Mouse (Mus musculus): ENCODE results near the gene Slc28a1.

The Slc28a1 gene

DNA sequence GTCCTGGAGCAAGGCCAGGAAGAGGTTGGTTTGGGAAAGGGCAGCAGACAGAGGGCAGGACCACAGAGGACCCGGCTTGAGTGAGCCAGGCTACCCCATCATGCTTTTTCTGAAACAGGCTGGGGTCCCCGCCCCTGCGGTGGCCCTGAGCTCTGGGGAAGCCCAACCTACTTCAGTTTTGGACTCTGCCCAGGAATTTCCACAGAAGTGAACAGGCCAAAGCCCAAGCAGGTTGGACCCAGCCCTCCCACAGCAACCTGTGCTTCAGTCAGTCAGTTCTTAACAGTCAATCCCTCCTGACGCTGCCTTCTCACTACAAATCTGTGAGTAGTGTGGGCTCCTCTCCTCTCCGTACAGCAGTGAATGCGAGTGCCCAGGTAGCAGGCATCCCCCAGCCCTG is at the start of gene Slc28a1:
Gene Slc28a1 (plus strand): TSS at position 245 of the 400 bp plus-strand sequence.
- DNase-seq (ENCODE audit: extremely low spot score, low read depth, low spot score) = no peak

GRCm38 (mm10) chr7:81066714-81067113 is 47.9 kb upstream of the Slc28a1 start:
- DNase-seq (ENCODE audit: extremely low spot score, low read depth, low spot score) = no peak

DNA sequence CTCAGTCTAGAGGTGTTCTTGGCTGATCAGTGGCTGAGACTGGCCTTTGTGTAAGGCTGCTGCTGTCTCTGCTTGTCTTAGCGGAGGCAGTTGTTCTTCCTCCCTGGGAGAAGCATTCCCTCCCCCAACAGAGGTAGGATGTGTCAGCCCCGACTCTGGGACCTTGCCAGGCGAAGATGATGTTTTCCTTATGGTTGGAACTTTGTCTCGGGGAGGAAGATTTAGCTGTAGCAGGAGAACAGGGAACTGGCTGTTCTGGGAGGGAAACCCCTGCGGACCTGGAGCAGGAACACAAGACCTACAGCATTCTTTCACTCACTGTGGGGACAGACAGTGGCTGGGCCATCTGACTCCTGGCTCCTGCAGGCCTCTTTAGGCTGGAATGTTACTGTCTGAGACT is 42.1 kb upstream of the Slc28a1 start:
- DNase-seq (ENCODE audit: extremely low spot score, low read depth, low spot score) = no peak

DNA sequence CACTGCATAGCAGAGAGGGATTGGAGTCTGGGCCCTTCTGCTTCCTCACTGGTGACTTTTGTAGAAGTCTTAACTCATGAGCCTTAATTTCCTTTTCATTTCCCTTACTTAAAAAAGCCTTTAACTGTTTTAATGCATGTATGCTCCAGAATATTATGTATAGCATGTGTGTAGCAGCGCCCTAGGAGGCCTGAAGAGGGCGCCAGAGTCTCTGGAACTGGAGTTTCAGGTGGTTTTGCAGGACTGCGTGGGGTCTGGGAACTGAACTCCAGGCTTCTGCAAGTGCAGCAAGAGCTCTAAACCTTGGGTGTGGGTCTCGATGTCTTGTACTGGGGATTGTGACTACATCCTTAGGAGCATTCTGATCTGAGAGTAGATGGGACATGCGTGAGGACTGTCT is 41.3 kb upstream of the Slc28a1 start:
- DNase-seq (ENCODE audit: extremely low spot score, low read depth, low spot score) = no peak

DNA sequence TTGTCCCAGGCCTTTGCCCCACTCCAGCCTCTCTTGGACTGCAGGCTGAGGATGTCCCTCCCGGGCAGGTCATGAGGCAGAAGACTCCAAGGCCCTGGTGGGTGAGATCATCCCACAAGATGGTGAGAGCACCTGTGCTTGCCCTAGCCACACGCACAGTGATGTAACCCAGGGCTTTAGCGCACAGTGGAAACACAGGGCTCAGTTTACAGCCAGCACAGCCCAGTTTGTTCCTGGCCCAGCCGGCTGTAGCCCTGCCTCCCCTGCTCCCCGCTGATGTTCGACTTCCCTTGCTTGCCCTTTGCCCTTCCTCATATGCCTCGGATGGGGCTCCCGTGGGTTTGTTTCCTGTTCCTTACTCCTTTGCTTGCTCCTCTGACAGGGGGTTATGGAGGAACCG is 40.1 kb upstream of the Slc28a1 start:
- no peak for DNase-seq (ENCODE audit: extremely low spot score, low read depth, low spot score)

- DNase-seq (ENCODE audit: extremely low spot score, low read depth, low spot score) = no peak
These were observed 39.3 kb upstream of the Slc28a1 start for GRCm38 (mm10) chr7:81075299-81075698.

DNA sequence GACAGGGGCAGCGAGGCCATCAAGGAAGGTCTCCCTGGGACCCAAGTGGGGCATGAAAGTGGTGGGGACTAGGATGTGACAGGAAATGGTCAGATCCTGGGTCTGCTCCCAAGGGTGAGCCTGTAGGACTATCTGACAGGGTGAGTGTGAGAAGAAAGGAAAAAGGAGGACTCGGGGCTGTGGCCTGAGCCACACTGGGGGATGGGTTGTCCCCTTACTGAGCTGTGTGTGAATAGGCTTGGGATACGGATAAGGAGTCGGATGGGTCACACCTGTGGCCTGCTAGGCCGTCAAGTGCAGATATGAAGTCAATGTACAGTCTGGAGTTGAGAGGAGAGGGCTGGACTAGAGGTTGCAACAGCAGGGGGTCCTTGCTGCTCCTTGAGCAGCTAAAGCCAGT is 38.9 kb upstream of the Slc28a1 start:
- DNase-seq (ENCODE audit: extremely low spot score, low read depth, low spot score) = no peak

DNA sequence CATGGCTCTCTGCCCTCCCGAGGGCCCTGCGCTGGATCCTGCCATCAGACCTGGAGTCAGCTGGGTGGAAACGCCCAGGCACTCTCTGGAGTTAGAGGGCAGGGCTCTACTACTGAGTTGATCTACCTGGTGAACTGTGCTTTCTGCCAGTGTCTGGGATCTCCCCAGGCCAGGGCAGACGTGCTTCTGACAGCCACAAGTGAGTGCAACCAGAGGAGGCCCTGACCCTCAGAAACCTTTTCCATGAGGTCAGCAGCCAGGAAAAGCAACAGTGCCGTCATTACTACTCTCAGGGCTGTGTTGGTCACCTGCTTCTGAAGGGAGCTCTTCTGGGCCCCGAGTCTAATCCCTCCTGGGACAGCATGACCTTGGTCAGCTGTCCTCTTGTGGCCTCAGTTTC is 37.6 kb upstream of the Slc28a1 start:
- DNase-seq (ENCODE audit: extremely low spot score, low read depth, low spot score) = no peak

DNA sequence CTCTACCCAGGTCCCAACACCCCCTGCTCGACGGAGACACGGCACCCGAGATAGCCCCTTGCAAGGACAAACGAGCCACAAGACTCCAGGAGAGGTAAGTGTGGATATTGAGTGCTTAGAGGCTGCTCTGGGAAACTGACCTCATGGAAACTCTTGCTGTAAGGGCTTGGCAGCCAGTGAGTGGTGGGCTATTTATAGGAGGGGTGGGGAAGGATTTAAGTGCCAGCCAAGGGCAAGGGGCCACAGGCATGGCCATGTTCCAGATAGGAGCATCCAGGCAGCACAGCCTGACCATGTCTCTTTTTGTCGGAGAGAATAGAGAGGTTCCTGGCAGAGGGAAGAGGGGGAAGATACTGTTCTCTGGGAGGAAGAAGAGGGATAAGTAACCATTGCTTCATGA is 35.9 kb upstream of the Slc28a1 start:
- DNase-seq (ENCODE audit: extremely low spot score, low read depth, low spot score) = no peak

DNA sequence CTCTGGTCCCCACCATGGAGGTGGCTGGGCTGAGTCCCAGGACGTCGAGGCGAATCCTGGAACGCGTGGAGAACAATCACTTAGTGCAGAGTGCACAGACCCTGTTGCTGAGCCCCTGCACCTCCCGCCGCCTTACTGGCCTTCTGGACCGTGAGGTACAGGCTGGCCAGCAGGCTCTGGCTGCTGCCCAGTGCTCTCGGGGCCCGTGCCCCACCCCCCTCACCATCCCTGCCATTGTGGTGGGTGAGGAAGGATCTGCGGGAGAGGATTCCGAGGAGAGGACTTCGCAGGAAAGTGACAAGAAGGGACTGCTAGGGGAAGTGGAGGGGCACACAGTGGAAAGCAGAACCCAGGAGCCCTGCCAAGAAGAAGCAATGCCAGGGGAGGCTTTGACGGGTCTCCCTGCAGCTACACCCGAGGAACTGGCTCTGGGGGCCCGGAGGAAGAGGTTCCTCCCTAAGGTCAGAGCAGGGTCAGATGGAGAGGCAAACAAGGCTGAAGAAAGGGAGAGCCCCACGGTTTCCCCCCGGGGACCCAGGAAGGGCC is 21.1 kb upstream of the Slc28a1 start:
- DNase-seq (ENCODE audit: extremely low spot score, low read depth, low spot score) = no peak

DNA sequence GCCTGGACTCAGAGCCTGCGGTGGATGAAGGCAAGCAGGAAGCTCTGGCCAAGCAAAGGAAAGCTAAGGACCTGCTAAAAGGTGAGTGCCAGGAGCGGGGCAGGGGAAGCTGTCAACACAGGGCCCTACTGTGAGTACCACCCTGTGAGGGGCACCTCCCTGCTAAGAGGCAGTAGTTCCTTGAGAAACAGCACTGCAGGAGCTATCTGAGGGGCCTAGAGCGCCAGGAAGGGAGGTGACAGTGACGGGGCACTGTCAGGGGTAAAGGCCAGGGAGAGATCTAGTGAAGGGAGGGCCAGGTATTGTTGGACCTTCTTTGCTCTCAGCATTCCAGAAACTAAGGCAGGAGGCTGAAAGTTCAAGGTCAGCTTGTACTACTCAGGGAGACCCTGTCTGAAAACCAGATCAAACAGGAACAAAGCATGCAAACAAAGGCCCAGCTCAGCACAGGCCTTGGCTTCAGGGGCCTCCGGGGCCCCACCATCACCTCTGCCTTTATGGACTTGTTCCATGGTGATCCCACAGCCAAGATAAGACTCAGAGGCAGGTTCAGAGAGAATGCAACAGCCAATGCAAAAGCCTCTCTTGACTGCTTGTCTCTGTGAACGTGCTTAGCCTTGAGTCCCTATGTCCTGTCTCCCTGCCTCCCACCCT is 20.4 kb upstream of the Slc28a1 start:
- DNase-seq (ENCODE audit: extremely low spot score, low read depth, low spot score) = no peak

DNA sequence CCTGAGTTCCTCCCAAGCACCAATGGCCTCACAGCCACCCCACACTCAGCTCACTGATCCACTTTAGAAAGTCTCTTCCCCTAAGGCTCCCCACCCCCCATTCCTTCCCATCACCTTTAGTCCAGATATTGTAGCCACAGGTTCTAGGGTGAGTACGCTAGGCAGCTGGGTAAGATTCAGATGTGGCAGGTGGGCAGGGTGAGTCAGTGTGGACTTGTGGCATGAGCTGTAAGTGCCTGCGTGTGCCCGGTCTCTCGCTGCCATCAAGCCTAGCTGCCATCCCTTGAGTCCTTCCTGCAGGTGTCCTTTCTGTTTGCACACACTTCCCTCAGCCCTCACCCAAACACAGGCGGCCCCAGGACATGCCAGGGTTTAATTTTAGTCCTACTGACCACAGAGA is 14.3 kb upstream of the Slc28a1 start:
- no peak for DNase-seq (ENCODE audit: extremely low spot score, low read depth, low spot score)

- no peak for DNase-seq (ENCODE audit: extremely low spot score, low read depth, low spot score)
These were observed 11.7 kb upstream of the Slc28a1 start for GRCm38 (mm10) chr7:81102854-81103253.

DNA sequence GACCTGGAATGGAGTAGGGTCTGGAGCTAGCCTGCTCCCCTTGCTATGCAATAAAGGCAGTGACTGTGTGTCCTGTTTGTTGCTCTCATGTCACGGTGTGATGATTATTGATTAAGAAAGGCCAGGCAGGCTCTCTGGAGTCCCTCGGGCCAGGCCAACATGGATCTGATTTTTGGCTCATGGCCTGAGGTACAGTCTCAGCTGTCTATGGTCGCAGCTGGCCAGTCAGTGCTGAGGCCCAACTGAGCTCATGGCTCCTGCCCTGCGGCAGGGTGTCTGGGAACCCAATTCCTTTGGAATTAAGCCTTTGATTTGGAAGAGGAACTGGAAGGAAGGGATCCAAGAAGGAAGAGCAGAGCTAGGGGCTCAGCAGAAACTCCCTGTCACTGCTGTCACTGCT is 9.1 kb upstream of the Slc28a1 start:
- no peak for DNase-seq (ENCODE audit: extremely low spot score, low read depth, low spot score)

GRCm38 (mm10) chr7:81108226-81108625 is 6.4 kb upstream of the Slc28a1 start:
- DNase-seq (ENCODE audit: extremely low spot score, low read depth, low spot score) = no peak

DNA sequence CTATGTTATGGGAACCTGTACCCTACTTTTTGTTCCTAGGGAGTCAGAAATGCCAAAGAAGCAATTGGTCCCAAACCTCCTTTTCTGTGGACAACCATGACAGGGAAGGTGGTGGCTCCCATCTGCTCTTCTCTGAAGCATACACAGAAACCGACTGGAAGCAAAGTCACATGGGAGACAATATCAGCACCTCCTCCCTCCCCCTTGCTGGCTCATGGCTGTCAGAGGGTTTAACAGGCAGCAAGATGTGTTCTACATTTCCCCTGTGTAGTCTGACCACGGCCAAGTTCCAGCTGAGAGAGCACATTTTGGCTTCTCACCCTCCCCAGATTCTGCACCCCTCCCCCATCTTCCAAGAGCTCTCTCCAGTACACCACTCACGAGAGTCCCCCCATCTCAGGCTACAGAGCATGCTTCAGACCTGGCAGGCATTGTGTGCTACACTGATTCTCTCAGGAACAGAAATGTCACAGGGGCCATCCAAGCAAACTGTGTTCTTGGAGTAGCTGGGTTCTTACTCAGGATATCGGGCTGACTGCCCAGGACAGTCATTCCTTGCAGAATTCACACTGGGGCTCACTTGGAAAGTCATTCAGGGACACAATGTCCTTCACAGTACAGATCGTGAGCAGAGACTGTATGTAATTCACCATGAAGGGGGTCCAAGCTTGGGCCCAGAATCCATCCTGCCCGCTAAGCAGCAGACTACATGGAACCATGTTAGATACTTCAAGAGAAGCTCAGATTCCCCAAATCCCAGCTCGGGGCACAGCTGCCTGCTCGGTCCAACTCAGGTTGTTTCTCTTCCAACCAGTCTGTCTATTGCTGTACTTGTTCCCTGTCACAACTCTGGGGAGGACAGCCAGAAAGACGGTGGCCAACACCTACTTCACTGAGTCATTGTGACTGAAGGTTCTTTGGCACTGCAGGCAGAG is 4.6 kb upstream of the Slc28a1 start:
- no peak for DNase-seq (ENCODE audit: extremely low spot score, low read depth, low spot score)

DNA sequence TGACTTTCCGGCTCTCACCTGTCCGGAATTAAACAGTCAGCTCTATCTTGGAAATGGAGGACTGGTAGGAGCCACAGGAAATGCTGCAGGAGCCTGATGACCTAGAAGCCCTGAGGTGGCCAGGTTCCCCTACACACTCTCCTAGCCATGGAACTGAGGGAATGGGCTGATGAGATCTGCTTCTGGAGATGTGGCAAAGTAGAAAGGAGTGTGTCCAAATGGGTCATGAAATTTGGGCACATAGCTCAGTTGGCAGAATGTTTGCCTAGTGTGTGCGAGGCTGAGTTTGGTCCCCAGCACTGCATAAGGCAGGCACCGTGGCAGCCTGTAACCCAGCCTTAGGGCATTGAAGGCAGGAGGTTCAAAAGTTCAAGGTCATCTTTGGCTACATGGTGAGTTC is 3.8 kb upstream of the Slc28a1 start:
- no peak for DNase-seq (ENCODE audit: extremely low spot score, low read depth, low spot score)

- no peak for DNase-seq (ENCODE audit: extremely low spot score, low read depth, low spot score)
These were observed 2.9 kb upstream of the Slc28a1 start for GRCm38 (mm10) chr7:81111729-81112128.

DNA sequence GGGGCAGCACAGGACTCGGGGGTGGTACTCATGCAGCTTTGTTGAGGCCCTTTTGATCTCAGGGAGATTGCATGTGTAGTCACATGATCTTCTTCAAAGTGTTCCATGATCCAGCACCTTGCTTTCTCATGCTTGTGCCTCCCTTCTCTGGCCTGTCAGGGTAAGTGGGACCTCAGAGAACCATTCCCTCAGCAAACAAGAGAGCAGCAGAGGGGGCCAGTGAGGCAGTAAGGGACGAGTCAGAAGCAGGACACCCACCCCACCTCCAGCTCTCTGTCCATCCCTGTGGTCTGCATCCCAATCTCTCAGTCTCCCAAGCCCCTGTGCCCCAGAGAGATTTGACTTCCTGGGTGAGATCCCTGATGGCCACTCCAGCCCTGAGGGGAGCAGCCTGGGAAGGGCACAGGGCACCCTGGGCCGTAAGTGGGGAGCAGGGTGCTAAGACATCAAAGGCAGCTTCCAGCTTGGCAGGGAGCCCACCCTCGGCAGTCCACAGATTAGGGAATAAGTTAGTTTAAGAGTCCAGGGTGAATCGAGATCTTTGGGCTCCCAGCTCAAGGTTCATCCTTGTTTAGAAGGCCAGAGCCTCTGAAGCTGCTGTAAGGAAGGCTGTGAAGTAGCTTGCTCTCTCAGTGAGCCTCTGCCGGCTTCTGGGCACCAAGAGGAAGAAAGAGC is 1.8 kb upstream of the Slc28a1 start:
- no peak for DNase-seq (ENCODE audit: extremely low spot score, low read depth, low spot score)

GRCm38 (mm10) chr7:81121099-81121498 is 6.5 kb downstream of the Slc28a1 start:
- DNase-seq (ENCODE audit: extremely low spot score, low read depth, low spot score) = no peak

DNA sequence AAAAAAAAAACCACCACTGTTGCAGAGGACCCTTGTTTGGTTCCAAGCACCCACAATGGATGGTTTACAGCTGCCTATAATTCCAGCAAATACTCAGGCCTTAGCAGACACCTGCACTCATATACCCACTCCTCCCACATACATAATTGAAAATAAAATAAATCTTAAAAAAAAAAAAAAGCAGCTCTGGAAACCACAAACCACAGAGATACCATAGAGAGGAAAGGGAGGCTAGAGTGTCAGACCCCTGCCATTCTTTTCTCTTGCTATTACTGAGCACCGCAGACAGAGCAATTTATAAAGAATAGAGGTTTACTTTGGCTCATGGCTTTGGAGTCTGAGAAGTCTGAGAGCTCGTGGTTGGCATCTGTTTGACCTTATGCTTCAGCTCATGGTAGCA is 8.2 kb downstream of the Slc28a1 start:
- DNase-seq (ENCODE audit: extremely low spot score, low read depth, low spot score) = no peak

DNA sequence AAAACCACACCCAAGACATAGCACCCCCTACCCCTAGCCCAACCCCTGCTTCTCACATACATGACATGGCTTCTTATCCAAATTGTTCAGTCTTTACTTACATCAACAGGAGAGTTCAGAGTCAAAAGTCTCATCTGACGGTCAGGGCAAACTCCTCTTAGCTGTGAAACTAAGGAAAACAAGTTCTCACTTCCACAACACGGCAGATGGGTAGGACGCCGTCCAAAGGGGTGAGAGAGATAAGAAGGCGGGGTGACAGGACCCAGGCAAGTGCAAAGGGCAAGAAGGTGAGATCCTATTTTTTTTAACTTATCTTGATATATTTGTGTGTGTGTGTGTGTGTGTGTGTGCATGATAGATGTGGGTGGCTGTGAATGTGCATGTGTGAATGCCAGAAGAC is 9.0 kb downstream of the Slc28a1 start:
- DNase-seq (ENCODE audit: extremely low spot score, low read depth, low spot score) = no peak
